ENCODE assay signal across 9 mouse cellular contexts in genomic region chr10:7727011-7727410, GRCm38 (mm10). TPM values are rescaled to one million over a fixed set of nuclear protein-coding genes. Genes with fewer than 3 reads are reported as not detected.
DNase-seq lines count a peak whose midpoint lies in the region; ATAC-seq and TF ChIP-seq lines count a peak whose summit lies in the region.
"Had no signal": no experiment of that assay in that cellular context is flagged by ENCODE, and none has a peak within 500 bp of the region (broad histone marks: within the 10 kb centered on the region; RNA-seq: fewer than 3 reads in every experiment).

No protein-coding gene starts in this region.

- H3K9ac ChIP-seq in lung, embryonic 15.5 days = peak overlapping the region; percentile 16
- H3K9ac ChIP-seq in limb, embryonic 13.5 days = peak overlapping the region; percentile 86
- no peak overlapping the region for H3K9ac ChIP-seq in stomach, embryonic 14.5 days (replicated peaks; ENCODE audit: low read depth, low read length)

- TF ChIP-seq CTCF in embryonic fibroblast, embryonic 13.5 days (IDR thresholded peaks at IDR 0.05; ENCODE audit: borderline replicate concordance, insufficient read depth, low read length) = no peak

- H3K4me1 ChIP-seq in lung, embryonic 15.5 days = peaks cover 9% of the 10 kb centered on the region
- no peaks in the 10 kb centered on the region for H3K4me1 ChIP-seq in embryonic fibroblast, embryonic 13.5 days (ENCODE audit: control insufficient read depth, insufficient read depth, low read length)
- H3K4me1 ChIP-seq in limb, embryonic 13.5 days = peaks cover 7% of the 10 kb centered on the region
- peaks cover 2% of the 10 kb centered on the region; the same call in 1 of the 2 replicates for H3K4me1 ChIP-seq in stomach, embryonic 14.5 days (ENCODE audit: control insufficient read depth, insufficient read depth, low read length)

- peak overlapping the region; percentile 79 for H3K4me2 ChIP-seq in lung, embryonic 15.5 days
- H3K4me2 ChIP-seq in limb, embryonic 13.5 days (replicated peaks) = peak overlapping the region; percentile 84
- H3K4me2 ChIP-seq in stomach, embryonic 14.5 days (replicated peaks; ENCODE audit: low read depth, low read length) = peak overlapping the region; percentile 60

- H3K27ac ChIP-seq in lung, embryonic 15.5 days = no peak overlapping the region
- H3K27ac ChIP-seq in embryonic fibroblast, embryonic 13.5 days (ENCODE audit: insufficient read depth, low read length) = no peak overlapping the region
- no peak overlapping the region for H3K27ac ChIP-seq in limb, embryonic 13.5 days
- H3K27ac ChIP-seq in stomach, embryonic 14.5 days (ENCODE audit: low read length) = no peak overlapping the region
- H3K27ac ChIP-seq: left cerebral cortex, adult 2 months had no signal

- DNase-seq in lung, postnatal 10 days = no peak
- no peak for DNase-seq in layer of hippocampus, adult 18-20 months (ENCODE audit: low spot score in 2 of 2)
- no peak for DNase-seq in frontal cortex, postnatal 36 days (ENCODE audit: low spot score in 2 of 2)

- H3K36me3 ChIP-seq in lung, embryonic 15.5 days = no peaks in the 10 kb centered on the region
- H3K36me3 ChIP-seq in limb, embryonic 13.5 days = no peaks in the 10 kb centered on the region
- no peaks in the 10 kb centered on the region for H3K36me3 ChIP-seq in stomach, embryonic 14.5 days (ENCODE audit: control insufficient read depth, insufficient read depth, low read length)

- H3K27me3 ChIP-seq in lung, embryonic 15.5 days = no peaks in the 10 kb centered on the region
- H3K27me3 ChIP-seq in limb, embryonic 13.5 days = no peaks in the 10 kb centered on the region
- no peaks in the 10 kb centered on the region for H3K27me3 ChIP-seq in stomach, embryonic 14.5 days (ENCODE audit: control insufficient read depth, insufficient read depth, low read length)

- WGBS in lung, embryonic 15.5 days = 17% methylated on average over 3 of the region's 3 CpGs
- 14% methylated on average over 3 of the region's 3 CpGs for WGBS in limb, embryonic 13.5 days
- WGBS in stomach, embryonic 14.5 days = 15% methylated on average over 3 of the region's 3 CpGs

- H3K9me3 ChIP-seq in lung, embryonic 15.5 days = no peaks in the 10 kb centered on the region
- H3K9me3 ChIP-seq in limb, embryonic 13.5 days = no peaks in the 10 kb centered on the region
- H3K9me3 ChIP-seq in stomach, embryonic 14.5 days (ENCODE audit: control insufficient read depth, low read depth, low read length) = no peaks in the 10 kb centered on the region

- ATAC-seq in lung, embryonic 15.5 days (ENCODE audit: borderline replicate concordance, extremely low read depth, low FRiP score, low TSS enrichment) = no peak
- ATAC-seq in limb, embryonic 13.5 days (ENCODE audit: low FRiP score, low read depth) = no peak
- no peak for ATAC-seq in stomach, embryonic 14.5 days (ENCODE audit: insufficient number of reproducible peaks, insufficient read depth, low FRiP score, low read depth)
- no peak for ATAC-seq in activated CD4-positive, CD25-positive, alpha-beta regulatory T cell, adult 4 months

- TF ChIP-seq POLR2A in embryonic fibroblast, embryonic 13.5 days (IDR thresholded peaks at IDR 0.05; ENCODE audit: low read depth, low read length) = no peak

- H3K4me3 ChIP-seq in lung, embryonic 15.5 days = peak overlapping the region; percentile 92
- H3K4me3 ChIP-seq in embryonic fibroblast, embryonic 13.5 days (ENCODE audit: insufficient read depth, low read length) = peak overlapping the region; percentile 85
- peak overlapping the region; percentile 81 for H3K4me3 ChIP-seq in limb, embryonic 13.5 days
- H3K4me3 ChIP-seq in stomach, embryonic 14.5 days (ENCODE audit: low read depth, low read length) = peak overlapping the region; percentile 82

RNA-seq across cellular contexts. Expression of gene Katna1, which starts 1.2 kb away (rescaled TPM):
- polyA plus RNA-seq in lung, embryonic 15.5 days (2015; fragmentation: Nextera tagmentation; extraction: Ambion mirVana) = 53.5 and 54.4 TPM in 2 replicates
- 34.4 and 42.3 TPM in 2 replicates for polyA plus RNA-seq in embryonic fibroblast, embryonic 13.5 days (2011; ENCODE audit: insufficient read length, low read depth, missing spikeins)
- 59.9 and 62.3 TPM in 2 replicates for polyA plus RNA-seq in limb, embryonic 13.5 days (2015; fragmentation: Nextera tagmentation; extraction: Ambion mirVana)
- polyA plus RNA-seq in stomach, embryonic 14.5 days (2014; fragmentation: Nextera tagmentation; extraction: Ambion mirVana) = 59.0 and 61.6 TPM in 2 replicates
- polyA plus RNA-seq in activated CD4-positive, CD25-positive, alpha-beta regulatory T cell, adult 4 months (2017; shearing (Covaris generic)) = 10 to 100 TPM; 77.4 to 78.9 TPM
- 10 to 100 TPM; 16.0 to 18.7 TPM for total RNA-seq in layer of hippocampus, adult 18-20 months (2021)

RNA-seq across cellular contexts. Expression of gene Lats1, which starts 46.0 kb away (rescaled TPM):
- 7.1 and 7.4 TPM in 2 replicates for polyA plus RNA-seq in lung, embryonic 15.5 days (2015; fragmentation: Nextera tagmentation; extraction: Ambion mirVana)
- 51.7 and 55.3 TPM in 2 replicates for polyA plus RNA-seq in embryonic fibroblast, embryonic 13.5 days (2011; ENCODE audit: insufficient read length, low read depth, missing spikeins)
- polyA plus RNA-seq in limb, embryonic 13.5 days (2015; fragmentation: Nextera tagmentation; extraction: Ambion mirVana) = 7.3 and 7.6 TPM in 2 replicates
- 16.8 and 19.5 TPM in 2 replicates for polyA plus RNA-seq in stomach, embryonic 14.5 days (2014; fragmentation: Nextera tagmentation; extraction: Ambion mirVana)
- 1 to 10 TPM; 6.9 to 7.0 TPM for polyA plus RNA-seq in activated CD4-positive, CD25-positive, alpha-beta regulatory T cell, adult 4 months (2017; shearing (Covaris generic))
- 10 to 100 TPM; 31.1 to 32.1 TPM for total RNA-seq in layer of hippocampus, adult 18-20 months (2021)

RNA-seq across cellular contexts. Expression of gene Pcmt1, which starts 46.1 kb away (rescaled TPM):
- 122 and 128 TPM in 2 replicates for polyA plus RNA-seq in lung, embryonic 15.5 days (2015; fragmentation: Nextera tagmentation; extraction: Ambion mirVana)
- polyA plus RNA-seq in embryonic fibroblast, embryonic 13.5 days (2011; ENCODE audit: insufficient read length, low read depth, missing spikeins) = 74.0 and 95.3 TPM in 2 replicates
- 125 and 132 TPM in 2 replicates for polyA plus RNA-seq in limb, embryonic 13.5 days (2015; fragmentation: Nextera tagmentation; extraction: Ambion mirVana)
- 103 and 114 TPM in 2 replicates for polyA plus RNA-seq in stomach, embryonic 14.5 days (2014; fragmentation: Nextera tagmentation; extraction: Ambion mirVana)
- 100 to 1,000 TPM; 109 to 123 TPM for polyA plus RNA-seq in activated CD4-positive, CD25-positive, alpha-beta regulatory T cell, adult 4 months (2017; shearing (Covaris generic))
- total RNA-seq in layer of hippocampus, adult 18-20 months (2021) = 100 to 1,000 TPM; 173 to 177 TPM

RNA-seq across cellular contexts. Expression of gene Nup43, which starts 59.7 kb away (rescaled TPM):
- polyA plus RNA-seq in lung, embryonic 15.5 days (2015; fragmentation: Nextera tagmentation; extraction: Ambion mirVana) = 57.2 and 59.6 TPM in 2 replicates
- polyA plus RNA-seq in embryonic fibroblast, embryonic 13.5 days (2011; ENCODE audit: insufficient read length, low read depth, missing spikeins) = 22.0 and 25.6 TPM in 2 replicates
- 61.0 and 67.0 TPM in 2 replicates for polyA plus RNA-seq in limb, embryonic 13.5 days (2015; fragmentation: Nextera tagmentation; extraction: Ambion mirVana)
- polyA plus RNA-seq in stomach, embryonic 14.5 days (2014; fragmentation: Nextera tagmentation; extraction: Ambion mirVana) = 46.7 and 53.3 TPM in 2 replicates
- polyA plus RNA-seq in activated CD4-positive, CD25-positive, alpha-beta regulatory T cell, adult 4 months (2017; shearing (Covaris generic)) = 10 to 100 TPM; 29.1 to 30.2 TPM
- 1 to 10 TPM; 6.1 to 6.9 TPM for total RNA-seq in layer of hippocampus, adult 18-20 months (2021)
